Mouse (Mus musculus) megakaryocyte, embryonic 14.5 days (primary cell): ENCODE results near the gene Kif1b.

ENCODE experiments used
- FLI1 ChIP-seq: IDR thresholded peaks from 2 replicates; pipeline ENCODE4 v1.6.1; 2012; ENCODE audit warnings: low read length, inconsistent platforms, mixed read lengths
- GATA1 ChIP-seq: IDR thresholded peaks from 3 replicates; pipeline ENCODE4 v1.6.1; 2012; ENCODE audit warnings: mixed read lengths, low read length, inconsistent platforms, borderline replicate concordance

GRCm38 (mm10) chr4:149149611-149150010 lies 157.9 kb downstream of the Kif1b start:
- TF ChIP-seq GATA1 (no peak), FLI1 (no peak)
